Mouse (Mus musculus): ENCODE data around the gene Emd. TPM values are rescaled to one million over a fixed set of nuclear protein-coding genes. Genes with fewer than 3 reads are reported as not detected.

Gene Emd
- total RNA-seq, 2 experiments from 2014 or later: 31.2 to 34.0 TPM

GRCm38 (mm10) chrX:74273422-74274322 lies 19.2 kb downstream of the Emd start:
- DNase-seq (ENCODE audit: low spot score in 2 of 2): no peak

GRCm38 (mm10) chrX:74277916-74278315 lies 23.4 kb downstream of the Emd start:
- no peak for DNase-seq (ENCODE audit: low spot score in 2 of 2)

- no peak for DNase-seq (ENCODE audit: low spot score in 2 of 2)
These were observed 26.7 kb downstream of the Emd start for GRCm38 (mm10) chrX:74281041-74281731.

- DNase-seq (ENCODE audit: low spot score in 2 of 2): peak; percentile 34 to 72
These were observed 27.4 kb downstream of the Emd start, which contains the start of the genes Taz and Dnase1l1 for GRCm38 (mm10) chrX:74281732-74282394. TSS of gene Taz (plus strand) at chrX:74281912. TSS of gene Dnase1l1 (minus strand) at chrX:74282337.

GRCm38 (mm10) chrX:74282395-74283091 lies 28.1 kb downstream of the Emd start:
- peak; percentile 54 to 79 for DNase-seq (ENCODE audit: low spot score in 2 of 2)

GRCm38 (mm10) chrX:74283092-74283437 lies 28.6 kb downstream of the Emd start:
- DNase-seq (ENCODE audit: low spot score in 2 of 2): no peak

GRCm38 (mm10) chrX:74293431-74293830 lies 38.9 kb downstream of the Emd start:
- DNase-seq (ENCODE audit: low spot score in 2 of 2): no peak

- DNase-seq (ENCODE audit: low spot score in 2 of 2): peak; percentile 73 to 91
These were observed 42.3 kb downstream of the Emd start, which contains the start of gene Atp6ap1 for GRCm38 (mm10) chrX:74296538-74297448. TSS of gene Atp6ap1 (plus strand) at chrX:74297097.

GRCm38 (mm10) chrX:74298348-74298747 lies 43.9 kb downstream of the Emd start:
- no peak for DNase-seq (ENCODE audit: low spot score in 2 of 2)

GRCm38 (mm10) chrX:74299721-74300120 lies 45.2 kb downstream of the Emd start:
- DNase-seq (ENCODE audit: low spot score in 2 of 2): no peak

GRCm38 (mm10) chrX:74304867-74305700 lies 50.6 kb downstream of the Emd start, which contains the start of gene Gdi1:
TSS of gene Gdi1 (plus strand) at chrX:74304998.
- peak; percentile 28 to 63 for DNase-seq (ENCODE audit: low spot score in 2 of 2)

Small RNA genes lying within 50 kb of the gene (microRNA-seq; reads per million reads assigned to microRNA genes)
- gene Mir7091: 3.8 reads per million, percentile 13 among the genes with 10 or more reads in this experiment

Other genes with a start within 250 kb of the Emd start
- 10 to 100 TPM; 51.0 to 58.8 TPM for gene Irak1, start 230.8 kb upstream of the Emd start, total RNA-seq (2021)
- gene Opn1mw, start 127.2 kb upstream of the Emd start, total RNA-seq (2021): not detected
- gene Mecp2, start 119.3 kb upstream of the Emd start, total RNA-seq (2021): 10 to 100 TPM; 45.4 to 48.7 TPM
- not detected for gene Tex28, start 86.8 kb upstream of the Emd start, total RNA-seq (2021)
- not detected for gene Tktl1, start 77.4 kb upstream of the Emd start, total RNA-seq (2021)
- gene Flna, start 4.9 kb upstream of the Emd start, total RNA-seq (2021): 100 to 1,000 TPM; 265 to 281 TPM
- 100 to 1,000 TPM; 263 to 305 TPM for gene Rpl10, start 16.1 kb downstream of the Emd start, total RNA-seq (2021)
- gene Taz, start 27.2 kb downstream of the Emd start, total RNA-seq (2021): 10 to 100 TPM; 54.9 to 66.2 TPM
- gene Dnase1l1, start 27.6 kb downstream of the Emd start, total RNA-seq (2021): 10 to 100 TPM; 53.1 to 55.1 TPM
- 10 to 100 TPM; 81.3 to 82.2 TPM for gene Atp6ap1, start 42.4 kb downstream of the Emd start, total RNA-seq (2021)
- 10 to 100 TPM; 63.4 to 74.2 TPM for gene Gdi1, start 50.3 kb downstream of the Emd start, total RNA-seq (2021)
- gene Fam50a, start 58.3 kb downstream of the Emd start, total RNA-seq (2021): 10 to 100 TPM; 40.2 to 45.1 TPM
- gene Plxna3, start 74.4 kb downstream of the Emd start, total RNA-seq (2021): 10 to 100 TPM in 1 of 2 experiments, 1 to 10 TPM in 1; 9.9 to 10.2 TPM
- gene Lage3, start 98.9 kb downstream of the Emd start, total RNA-seq (2021): 10 to 100 TPM; 39.8 to 48.0 TPM
- 10 to 100 TPM; 46.4 to 50.2 TPM for gene Ubl4a, start 118.5 kb downstream of the Emd start, total RNA-seq (2021)
- 1 to 10 TPM; 5.5 to 6.7 TPM for gene Slc10a3, start 118.7 kb downstream of the Emd start, total RNA-seq (2021)
- gene Fam3a, start 138.6 kb downstream of the Emd start, total RNA-seq (2021): 10 to 100 TPM; 20.7 to 26.2 TPM
- 10 to 100 TPM; 35.2 to 39.4 TPM for gene Ikbkg, start 138.6 kb downstream of the Emd start, total RNA-seq (2021)
- gene G6pdx, start 174.5 kb downstream of the Emd start, total RNA-seq (2021): 10 to 100 TPM; 14.0 to 16.2 TPM
- gene Gm6880, start 226.7 kb downstream of the Emd start, total RNA-seq (2021): not detected

All from gastrocnemius, postnatal 4 days (tissue).